Comparison of ENCODE assay signal across 8 mouse cellular contexts in the genomic region with DNA sequence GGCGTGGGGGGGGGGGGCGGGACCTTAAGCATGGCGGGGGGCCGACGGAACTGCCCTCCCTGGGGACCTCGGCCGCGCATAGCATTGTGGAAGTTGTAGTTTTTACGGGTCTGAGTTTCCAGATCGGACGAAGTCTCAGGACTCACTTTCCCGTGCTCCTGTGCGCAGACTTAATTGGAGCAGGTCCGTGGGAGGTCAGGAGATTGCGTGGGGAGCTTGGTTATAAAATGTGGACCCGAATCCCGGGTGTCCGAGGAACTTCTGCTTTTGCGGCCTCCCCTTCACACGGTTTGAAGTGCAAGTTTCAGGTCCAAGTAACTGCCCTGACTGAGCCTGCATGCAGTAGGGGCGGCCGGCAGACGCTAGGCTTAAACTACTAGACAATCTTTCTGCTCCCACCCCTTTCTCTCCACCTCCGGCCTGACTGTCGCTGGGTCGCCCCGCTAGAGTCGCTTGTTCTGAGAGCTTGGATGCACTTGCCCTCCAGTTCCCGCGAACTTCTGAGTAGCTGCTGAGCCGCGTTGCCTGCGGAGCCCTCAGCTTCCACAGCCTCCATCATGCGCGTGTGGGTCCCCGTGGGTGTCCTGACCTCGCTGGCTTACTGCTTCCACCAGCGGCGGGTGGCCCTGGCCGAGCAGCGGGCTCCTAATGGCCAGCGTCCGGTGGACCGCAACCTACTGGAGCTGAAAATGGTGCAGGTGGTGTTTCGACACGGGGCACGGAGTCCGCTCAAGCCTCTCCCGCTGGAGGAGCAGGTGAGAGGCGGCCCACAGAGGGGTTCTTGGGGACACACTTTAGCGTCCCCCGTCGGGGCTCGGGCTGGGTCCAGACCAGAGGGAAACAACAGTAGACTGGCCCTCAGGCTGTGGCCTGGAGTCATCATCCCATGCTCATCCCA. TPM values are rescaled to one million over a fixed set of nuclear protein-coding genes. Genes with fewer than 3 reads are reported as not detected.
DNase-seq lines count a peak whose midpoint lies in the region; ATAC-seq and TF ChIP-seq lines count a peak whose summit lies in the region.

TSS of gene Acp6 (plus strand) at position 167 of the 898 bp plus-strand sequence.

- H3K4me1 ChIP-seq in ES-E14 (ENCODE audit: control insufficient read depth in 2 of 2, insufficient read depth in 2 of 2, low read length in 2 of 2, poor library complexity in 1 of 2): peaks cover 4% of the 10 kb centered on the region in 2 experiments
- peaks cover 12% of the 10 kb centered on the region for H3K4me1 ChIP-seq in forebrain, embryonic 16.5 days (replicated peaks; ENCODE audit: control insufficient read depth, insufficient read depth, low read length)
- no peaks in the 10 kb centered on the region for H3K4me1 ChIP-seq in lung, embryonic 14.5 days (ENCODE audit: insufficient read depth)
- peaks cover 7% of the 10 kb centered on the region; the same call in 1 of the 2 replicates for H3K4me1 ChIP-seq in olfactory bulb, adult 2 months (ENCODE audit: control insufficient read depth, insufficient read depth, low read length)
- H3K4me1 ChIP-seq in thymus, adult 2 months (replicated peaks; ENCODE audit: control insufficient read depth, insufficient read depth, low read length): peaks cover 4% of the 10 kb centered on the region

- H3K4me2 ChIP-seq in forebrain, embryonic 16.5 days (ENCODE audit: low read length): peak within 1 kb of the TSS; percentile 87
- H3K4me2 ChIP-seq in lung, embryonic 14.5 days: peak within 1 kb of the TSS; percentile 88

- peaks cover 5% of the 10 kb centered on the region for H3K36me3 ChIP-seq in ES-E14 (ENCODE audit: control insufficient read depth, insufficient read depth, low read length, poor library complexity, severe bottlenecking)
- H3K36me3 ChIP-seq in forebrain, embryonic 16.5 days (ENCODE audit: control insufficient read depth, insufficient read depth): no peaks in the 10 kb centered on the region
- no peaks in the 10 kb centered on the region for H3K36me3 ChIP-seq in lung, embryonic 14.5 days (ENCODE audit: insufficient read depth)
- no peaks in the 10 kb centered on the region for H3K36me3 ChIP-seq in thymus, adult 2 months (ENCODE audit: control insufficient read depth, insufficient read depth, low read length)

- 0 out of 2 replicates have a peak, but pooled peaks have one; percentile 41 for TF ChIP-seq POLR2A in olfactory bulb, adult 2 months (IDR thresholded peaks at IDR 0.05; ENCODE audit: insufficient read depth, low read depth, low read length)
- peak; percentile 14; the same call in 1 of the 2 replicates for TF ChIP-seq POLR2A in thymus, adult 2 months (IDR thresholded peaks at IDR 0.05; ENCODE audit: control insufficient read depth, extremely low read depth, insufficient read depth, low read length, poor library complexity)

- peak within 1 kb of the TSS; percentile 86 for H3K9ac ChIP-seq in ES-E14 (ENCODE audit: insufficient read depth, low read depth, low read length, poor library complexity, severe bottlenecking)
- peak within 1 kb of the TSS; percentile 66 for H3K9ac ChIP-seq in forebrain, embryonic 16.5 days (replicated peaks; ENCODE audit: low read depth, low read length)
- peak within 1 kb of the TSS; percentile 66 for H3K9ac ChIP-seq in lung, embryonic 14.5 days

- peak; percentile 95 for ATAC-seq in forebrain, embryonic 16.5 days
- ATAC-seq in lung, embryonic 14.5 days (ENCODE audit: insufficient read depth): peak; percentile 96

- no peaks in the 10 kb centered on the region for H3K9me3 ChIP-seq in ES-E14 (ENCODE audit: control insufficient read depth, insufficient read depth, low read depth, low read length)
- no peaks in the 10 kb centered on the region for H3K9me3 ChIP-seq in forebrain, embryonic 16.5 days (ENCODE audit: control insufficient read depth, low read length)
- no peaks in the 10 kb centered on the region for H3K9me3 ChIP-seq in lung, embryonic 14.5 days (ENCODE audit: low read depth, low read length)

- peak within 1 kb of the TSS; percentile 97 for H3K27ac ChIP-seq in ES-E14 (ENCODE audit: insufficient read depth, low read depth, low read length, poor library complexity, severe bottlenecking)
- H3K27ac ChIP-seq in forebrain, embryonic 16.5 days (ENCODE audit: low read length): peak within 1 kb of the TSS; percentile 62
- peak within 1 kb of the TSS; percentile 85 for H3K27ac ChIP-seq in layer of hippocampus, adult 2 months
- peak within 1 kb of the TSS; percentile 74 for H3K27ac ChIP-seq in lung, embryonic 14.5 days (ENCODE audit: low read depth)
- H3K27ac ChIP-seq in olfactory bulb, adult 2 months (ENCODE audit: insufficient read depth, low read depth, low read length): peak within 1 kb of the TSS; percentile 76
- peak within 1 kb of the TSS; percentile 13; the same call in 1 of the 2 replicates for H3K27ac ChIP-seq in thymus, adult 2 months (ENCODE audit: control insufficient read depth, insufficient read depth, low read length)

- intact Hi-C loops in heart, postnatal 36 days (cut with DNase I): loop anchor here (2.0 to 10.0 kb wide), 2 partner anchors 68 to 1246 kb away; no protein-coding TSS in a partner anchor

- no peaks in the 10 kb centered on the region for H3K27me3 ChIP-seq in forebrain, embryonic 16.5 days (replicated peaks; ENCODE audit: control insufficient read depth, insufficient read depth, low read length)
- no peaks in the 10 kb centered on the region for H3K27me3 ChIP-seq in lung, embryonic 14.5 days (ENCODE audit: insufficient read depth, low read length)
- no peaks in the 10 kb centered on the region for H3K27me3 ChIP-seq in thymus, adult 2 months (ENCODE audit: control insufficient read depth, insufficient read depth, low read length)

- 0% methylated on average over 54 of the region's 54 CpGs for WGBS in forebrain, embryonic 16.5 days
- under 1% methylated on average over 53 of the region's 54 CpGs for WGBS in lung, embryonic 14.5 days
- WGBS in olfactory bulb, adult 2 months: under 1% methylated on average over 54 of the region's 54 CpGs
- WGBS in thymus, adult 2 months: under 1% methylated on average over 54 of the region's 54 CpGs

- in situ Hi-C loops in ES-E14 (cut with MboI; ENCODE audit: low sequenced_read_pairs in 2 of 2, unreplicated experiment in 2 of 2): no loop called here

- peak within 1 kb of the TSS; percentile 84 to 95 for H3K4me3 ChIP-seq in ES-E14 (ENCODE audit: insufficient read depth in 1 of 2, low read depth in 1 of 2, low read length in 2 of 2, poor library complexity in 1 of 2, severe bottlenecking in 1 of 2)
- H3K4me3 ChIP-seq in forebrain, embryonic 16.5 days (replicated peaks; ENCODE audit: low read length): peak within 1 kb of the TSS; percentile 63
- peak within 1 kb of the TSS; percentile 68 for H3K4me3 ChIP-seq in layer of hippocampus, adult 2 months
- peak within 1 kb of the TSS; percentile 78 for H3K4me3 ChIP-seq in lung, embryonic 14.5 days (ENCODE audit: low read depth, low read length)
- H3K4me3 ChIP-seq in olfactory bulb, adult 2 months (ENCODE audit: insufficient read depth, low read depth, low read length): peak within 1 kb of the TSS; percentile 81
- peak within 1 kb of the TSS; percentile 98 for H3K4me3 ChIP-seq in thymus, adult 2 months (ENCODE audit: control insufficient read depth, insufficient read depth, low read length)

- TF ChIP-seq CTCF in layer of hippocampus, adult 2 months (conservative IDR thresholded peaks at IDR 0.05): no peak
- no peak for TF ChIP-seq CTCF in lung, embryonic 14.5 days (IDR thresholded peaks at IDR 0.05; ENCODE audit: low read depth)
- no peak for TF ChIP-seq CTCF in olfactory bulb, adult 2 months (IDR thresholded peaks at IDR 0.05; ENCODE audit: insufficient read depth, low read depth, low read length)
- TF ChIP-seq CTCF in thymus, adult 2 months (IDR thresholded peaks at IDR 0.05; ENCODE audit: borderline replicate concordance, control insufficient read depth, extremely low read depth, insufficient read depth, low read length, poor library complexity): no peak; the same call in 1 of the 2 replicates

- DNase-seq in ES-E14 (ENCODE audit: low read depth, low spot score): peak; percentile 86
- DNase-seq in cerebellum, adult 11-12 months: peak; percentile 88
- DNase-seq in heart, postnatal 36 days: peak; percentile 89 to 90
- peak; percentile 87 to 94 for DNase-seq in layer of hippocampus, adult 2 months (ENCODE audit: low spot score in 2 of 2)
- DNase-seq in lung, embryonic 14.5 days: peak; percentile 98
- peak; percentile 91 for DNase-seq in thymus, adult 2 months

TF ChIP-seq in ES-E14, 5 proteins besides CTCF, POLR2A, EP300 and RAD21:
- TF ChIP-seq ZC3H11A (IDR thresholded peaks at IDR 0.05; ENCODE audit: borderline replicate concordance, low read depth, low read length) (no peak), HCFC1 (IDR thresholded peaks at IDR 0.05; ENCODE audit: borderline replicate concordance, insufficient read depth, low read length) (peak; percentile 92)

RNA-seq across cellular contexts. Expression of gene Acp6, which starts in this region (rescaled TPM):
- 152 and 242 TPM in 2 replicates for total RNA-seq in ES-E14 (2012; rRNA removed)
- 29.4 TPM in 2 replicates for polyA plus RNA-seq in forebrain, embryonic 16.5 days (2015; fragmentation: Nextera tagmentation; extraction: Ambion mirVana)
- 10 to 100 TPM; 32.8 to 37.8 TPM for total RNA-seq in heart, postnatal 36 days (2021)
- total RNA-seq in layer of hippocampus, adult 2 months (2021): 10 to 100 TPM; 35.9 to 37.7 TPM
- polyA plus RNA-seq in lung, embryonic 14.5 days (2014; fragmentation: Nextera tagmentation; extraction: Ambion mirVana): 37.6 and 44.0 TPM in 2 replicates
- polyA plus RNA-seq in olfactory bulb, adult 2 months (2012; ENCODE audit: insufficient read depth, insufficient read length, low replicate concordance, missing spikeins): not detected in 2 replicates
- polyA plus RNA-seq in thymus, adult 2 months (2012; rRNA removed): 45.1 and 49.3 TPM in 2 replicates

Comparison
In these comparisons a context has a peak if more than half of its experiments do, and no peak if none do; other contexts are left out.
1. Peak in every context shown above with its lines: DNase-seq, ATAC-seq, H3K4me3 ChIP-seq and H3K27ac ChIP-seq.
2. RNA of gene Acp6 (polyA plus RNA-seq): 45.1 to 49.3 TPM in thymus, adult 2 months, 37.6 to 44.0 TPM in lung, embryonic 14.5 days and 29.4 TPM in forebrain, embryonic 16.5 days; not detected in olfactory bulb, adult 2 months; every median in the first group is over 10 times any median in the second.
3. H3K27ac ChIP-seq: peak in every context shown above with its lines; median percentile 97 in ES-E14; 85 in layer of hippocampus, adult 2 months; 76 in olfactory bulb, adult 2 months; 74 in lung, embryonic 14.5 days; 62 in forebrain, embryonic 16.5 days; 13 in thymus, adult 2 months.